Mouse (Mus musculus) liver (tissue): ENCODE results near the gene Adam15.
A peak's percentile ranks its signal among the peaks of the same experiment; 100 is the strongest.

Source experiments
- DNase-seq: peaks from one replicate; pipeline ENCODE4 v3.0.0-alpha.2; 2020; ENCODE audit warnings: mixed read lengths

The Adam15 gene

GRCm38 (mm10) chr3:89349869-89350501, at the start of gene Adam15:
TSS of gene Adam15 (minus strand) at chr3:89349996.
- peak; percentile 86 for DNase-seq

GRCm38 (mm10) chr3:89396654-89397005, 46.8 kb upstream of the Adam15 start:
- DNase-seq = no peak

GRCm38 (mm10) chr3:89395806-89396653, 46.2 kb upstream of the Adam15 start:
- DNase-seq = peak; percentile 76

- DNase-seq = no peak
Observed at GRCm38 (mm10) chr3:89395419-89395805, 45.6 kb upstream of the Adam15 start.

GRCm38 (mm10) chr3:89394894-89395256, 45.1 kb upstream of the Adam15 start:
- DNase-seq = peak; percentile 84

GRCm38 (mm10) chr3:89394006-89394893, 44.5 kb upstream of the Adam15 start, which contains the start of gene Zbtb7b:
TSS of gene Zbtb7b (minus strand) at chr3:89394776.
- DNase-seq = peak; percentile 77

GRCm38 (mm10) chr3:89393605-89394004, 43.8 kb upstream of the Adam15 start:
- DNase-seq = peak; percentile 98

- peak; percentile 27 for DNase-seq
Observed at GRCm38 (mm10) chr3:89392871-89393311, 43.1 kb upstream of the Adam15 start.

GRCm38 (mm10) chr3:89391663-89392511, 42.1 kb upstream of the Adam15 start:
- peak; percentile 59 for DNase-seq

- DNase-seq = no peak
Observed at GRCm38 (mm10) chr3:89390699-89391662, 41.2 kb upstream of the Adam15 start.

- DNase-seq = no peak
Observed at GRCm38 (mm10) chr3:89390111-89390515, 40.3 kb upstream of the Adam15 start.

- DNase-seq = no peak
Observed at GRCm38 (mm10) chr3:89388901-89389740, 39.3 kb upstream of the Adam15 start.

GRCm38 (mm10) chr3:89388134-89388881, 38.5 kb upstream of the Adam15 start:
- DNase-seq = no peak

GRCm38 (mm10) chr3:89387632-89388031, 37.8 kb upstream of the Adam15 start:
- no peak for DNase-seq

- no peak for DNase-seq
Observed at GRCm38 (mm10) chr3:89386438-89387420, 36.9 kb upstream of the Adam15 start.

- DNase-seq = no peak
Observed at GRCm38 (mm10) chr3:89385451-89385850, 35.7 kb upstream of the Adam15 start.

- DNase-seq = no peak
Observed at GRCm38 (mm10) chr3:89384331-89385076, 34.7 kb upstream of the Adam15 start.
